Mouse (Mus musculus) inflammation-experienced regulatory T-cells, adult 16 weeks (primary cell): ENCODE results near the gene Trp53i13. TPM values are rescaled to one million over a fixed set of nuclear protein-coding genes. Genes with fewer than 3 reads are reported as not detected.

Source experiments
- polyA plus RNA-seq: library from polyadenylated mRNA; unstranded; fragments of 100-300 nt; shearing (Covaris generic); gene quantifications from one replicate; pipeline ENCODE4 v1.2.1, GENCODE M21; 2017

Trp53i13 gene
- 24.0 TPM for polyA plus RNA-seq

GRCm38 (mm10) chr11:77515637-77516552 is at the start of gene Trp53i13:
Gene Trp53i13, minus strand, starts transcription at chr11:77515980.

GRCm38 (mm10) chr11:77519043-77519442 is 3.3 kb upstream of the Trp53i13 start, which contains the start of gene Gm10392:
Gene Gm10392, minus strand, starts transcription at chr11:77519198.

GRCm38 (mm10) chr11:77514832-77515636 is 746 bp downstream of the Trp53i13 start, which contains the start of gene Abhd15:
Gene Abhd15, plus strand, starts transcription at chr11:77515121.

GRCm38 (mm10) chr11:77493512-77494343 is 22.1 kb downstream of the Trp53i13 start, which contains the start of gene Git1:
Gene Git1, plus strand, starts transcription at chr11:77493562.

GRCm38 (mm10) chr11:77489591-77490235 is 26.1 kb downstream of the Trp53i13 start, which contains the start of gene Ankrd13b:
Gene Ankrd13b, minus strand, starts transcription at chr11:77489678.

GRCm38 (mm10) chr11:77462283-77463100 is 53.3 kb downstream of the Trp53i13 start, which contains the start of gene Coro6:
Gene Coro6, plus strand, starts transcription at chr11:77462411.

Other genes starting within 250 kb of the Trp53i13 start
- gene Coro6, start 53.6 kb downstream of the Trp53i13 start, polyA plus RNA-seq = not detected
- gene Ankrd13b, start 26.3 kb downstream of the Trp53i13 start, polyA plus RNA-seq = 1.5 TPM
- gene Git1, start 22.4 kb downstream of the Trp53i13 start, polyA plus RNA-seq = 5.2 TPM
- gene Abhd15, start 859 bp downstream of the Trp53i13 start, polyA plus RNA-seq = 0.72 TPM
- gene Gm10392, start 3.2 kb upstream of the Trp53i13 start, polyA plus RNA-seq = not detected
- 6.8 TPM for gene Taok1, start 91.8 kb upstream of the Trp53i13 start, polyA plus RNA-seq
- gene Nufip2, start 170.2 kb upstream of the Trp53i13 start, polyA plus RNA-seq = 90.6 TPM
- gene Cryba1, start 209.3 kb upstream of the Trp53i13 start, polyA plus RNA-seq = 0.27 TPM
- 81.4 TPM for gene Myo18a, start 247.3 kb upstream of the Trp53i13 start, polyA plus RNA-seq